Mouse (Mus musculus): ENCODE measurements around the gene Olfr536.

DNA sequence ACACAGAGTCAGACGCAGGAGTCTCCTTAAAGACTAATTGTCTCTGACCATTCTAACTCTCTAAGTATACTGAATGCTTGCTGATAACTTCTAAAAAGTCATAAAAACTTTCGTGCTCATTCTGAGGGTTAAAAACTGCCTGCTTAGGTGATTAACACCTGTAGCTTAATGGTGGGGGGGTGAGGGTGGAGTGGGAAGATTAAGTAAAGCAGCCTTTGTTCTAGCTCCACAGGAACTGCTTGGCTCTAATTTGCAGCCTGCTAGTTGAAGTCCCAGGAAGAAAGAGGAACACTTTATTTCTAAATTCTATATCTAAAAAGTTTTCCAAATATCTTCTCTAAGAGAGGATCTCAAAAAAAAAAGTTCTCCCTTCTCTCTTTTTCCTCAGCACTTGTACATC is 13.0 kb downstream of the Olfr536 start:
- no peak for TF ChIP-seq CTCF (IDR thresholded peaks at IDR 0.05; ENCODE audit: low read depth, low read length)
- TF ChIP-seq EP300 (IDR thresholded peaks at IDR 0.05; ENCODE audit: insufficient read depth, low read depth, low read length): no peak
